In the genomic region with DNA sequence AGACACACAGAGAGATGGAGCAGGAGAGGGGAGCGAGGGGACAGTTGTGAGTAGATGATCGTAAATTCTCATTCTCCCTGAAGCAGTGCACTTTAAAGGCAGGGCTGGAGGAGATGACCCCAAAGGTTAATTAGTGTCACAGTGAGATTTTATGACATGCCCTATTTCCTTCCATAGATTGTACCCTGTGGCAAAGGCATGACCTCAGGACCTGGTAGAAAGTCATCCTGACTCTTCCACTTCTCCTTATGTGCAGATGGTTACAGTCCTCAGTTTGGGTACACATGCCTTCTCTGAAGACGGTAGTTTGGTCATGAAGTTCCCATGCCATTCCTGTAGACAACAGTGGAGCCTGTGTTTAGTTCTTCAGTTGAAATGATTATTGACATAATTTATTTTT, we compare ENCODE assay signal across 19 mouse cellular contexts. TPM values are rescaled to one million over a fixed set of nuclear protein-coding genes. Genes with fewer than 3 reads are reported as not detected.
DNase-seq lines count a peak whose midpoint lies in the region; ATAC-seq and TF ChIP-seq lines count a peak whose summit lies in the region.
"Had no signal": no experiment of that assay in that cellular context is flagged by ENCODE, and none has a peak within 500 bp of the region (broad histone marks: within the 10 kb centered on the region; RNA-seq: fewer than 3 reads in every experiment).

No protein-coding gene starts in this region.

- DNase-seq in lung, adult 2 months = no peak
- no peak for DNase-seq in neural tube, embryonic 11.5 days (ENCODE audit: low spot score)
- DNase-seq in neural tube, embryonic 10.5 days (ENCODE audit: extremely low spot score, low spot score) = no peak
- peak; percentile 47 for DNase-seq in mesoderm, embryonic 11.5 days (ENCODE audit: low read depth, low spot score)
- no peak for DNase-seq in layer of hippocampus, postnatal 36 days
- DNase-seq: adrenal gland, postnatal 14 days; cerebellum, adult 11-12 months; cerebellum, adult 9-10 months; cerebellum, postnatal 25 days; gastrocnemius, postnatal 36 days; heart, adult 11 months; heart, postnatal 36 days had no signal

- H3K27ac ChIP-seq in intestine, embryonic 15.5 days = no peak overlapping the region
- no peak overlapping the region for H3K27ac ChIP-seq in intestine, postnatal 0 days (ENCODE audit: low read depth, low read length)
- H3K27ac ChIP-seq in lung, embryonic 15.5 days = peak overlapping the region; percentile 37
- no peak overlapping the region for H3K27ac ChIP-seq in neural tube, embryonic 11.5 days (ENCODE audit: low read depth, low read length)
- H3K27ac ChIP-seq: embryonic facial prominence, embryonic 12.5 days; forebrain, embryonic 15.5 days; heart, embryonic 13.5 days had no signal

- H3K4me3 ChIP-seq in intestine, embryonic 15.5 days (replicated peaks) = no peak overlapping the region
- H3K4me3 ChIP-seq in intestine, postnatal 0 days (ENCODE audit: low read depth, low read length) = no peak overlapping the region
- no peak overlapping the region for H3K4me3 ChIP-seq in lung, embryonic 15.5 days
- no peak overlapping the region for H3K4me3 ChIP-seq in lung, adult 2 months (replicated peaks; ENCODE audit: extremely low read depth, low read depth, low read length)
- no peak overlapping the region for H3K4me3 ChIP-seq in neural tube, embryonic 11.5 days (ENCODE audit: low read depth, low read length)
- H3K4me3 ChIP-seq: embryonic facial prominence, embryonic 12.5 days; forebrain, embryonic 15.5 days; heart, embryonic 13.5 days had no signal

- no peaks in the 10 kb centered on the region for H3K4me1 ChIP-seq in intestine, embryonic 15.5 days (replicated peaks)
- H3K4me1 ChIP-seq in intestine, postnatal 0 days (replicated peaks; ENCODE audit: control insufficient read depth, insufficient read depth, low read length) = 0 out of 2 replicates have a peak, but pooled peaks cover 7% of the 10 kb centered on the region
- H3K4me1 ChIP-seq in lung, embryonic 15.5 days = 0 out of 2 replicates have a peak, but pooled peaks cover 8% of the 10 kb centered on the region
- peaks cover 5% of the 10 kb centered on the region for H3K4me1 ChIP-seq in lung, adult 2 months (ENCODE audit: control insufficient read depth, insufficient read depth, low read length)
- H3K4me1 ChIP-seq in neural tube, embryonic 11.5 days (ENCODE audit: control insufficient read depth, insufficient read depth, low read length) = 0 out of 2 replicates have a peak, but pooled peaks cover 5% of the 10 kb centered on the region
- H3K4me1 ChIP-seq: embryonic facial prominence, embryonic 12.5 days; forebrain, embryonic 15.5 days; heart, embryonic 13.5 days had no signal

- H3K9me3 ChIP-seq in intestine, embryonic 15.5 days = no peaks in the 10 kb centered on the region
- H3K9me3 ChIP-seq in intestine, postnatal 0 days (ENCODE audit: control insufficient read depth) = no peaks in the 10 kb centered on the region
- H3K9me3 ChIP-seq in lung, embryonic 15.5 days = no peaks in the 10 kb centered on the region
- no peaks in the 10 kb centered on the region for H3K9me3 ChIP-seq in neural tube, embryonic 11.5 days (ENCODE audit: control insufficient read depth, low read length)
- H3K9me3 ChIP-seq: embryonic facial prominence, embryonic 12.5 days; forebrain, embryonic 15.5 days; heart, embryonic 13.5 days had no signal

- no peaks in the 10 kb centered on the region for H3K27me3 ChIP-seq in intestine, embryonic 15.5 days (replicated peaks)
- H3K27me3 ChIP-seq in intestine, postnatal 0 days (replicated peaks; ENCODE audit: control insufficient read depth, insufficient read depth, low read length) = no peaks in the 10 kb centered on the region
- H3K27me3 ChIP-seq in lung, embryonic 15.5 days = no peaks in the 10 kb centered on the region
- no peaks in the 10 kb centered on the region for H3K27me3 ChIP-seq in neural tube, embryonic 11.5 days (ENCODE audit: control insufficient read depth, insufficient read depth, low read length)
- H3K27me3 ChIP-seq: embryonic facial prominence, embryonic 12.5 days; forebrain, embryonic 15.5 days; heart, embryonic 13.5 days had no signal

- TF ChIP-seq POLR2A in lung, adult 2 months (IDR thresholded peaks at IDR 0.05; ENCODE audit: borderline replicate concordance, extremely low read depth, low read depth, low read length) = no peak

- peak; percentile 12; the same call in 1 of the 2 replicates for ATAC-seq in intestine, embryonic 15.5 days
- no peak for ATAC-seq in intestine, postnatal 0 days
- ATAC-seq in lung, embryonic 15.5 days (ENCODE audit: borderline replicate concordance, extremely low read depth, low FRiP score, low TSS enrichment) = no peak
- ATAC-seq in neural tube, embryonic 11.5 days (ENCODE audit: insufficient read depth, low FRiP score, low TSS enrichment) = peak; percentile 51; the same call in 1 of the 2 replicates
- ATAC-seq: forebrain, embryonic 15.5 days had no signal

- no peak overlapping the region for H3K4me2 ChIP-seq in intestine, embryonic 15.5 days (replicated peaks)
- H3K4me2 ChIP-seq in intestine, postnatal 0 days (replicated peaks; ENCODE audit: low read depth) = no peak overlapping the region
- no peak overlapping the region for H3K4me2 ChIP-seq in lung, embryonic 15.5 days
- no peak overlapping the region for H3K4me2 ChIP-seq in neural tube, embryonic 11.5 days (ENCODE audit: low read depth)
- H3K4me2 ChIP-seq: embryonic facial prominence, embryonic 12.5 days; forebrain, embryonic 15.5 days; heart, embryonic 13.5 days had no signal

- no peaks in the 10 kb centered on the region for H3K36me3 ChIP-seq in intestine, embryonic 15.5 days
- H3K36me3 ChIP-seq in intestine, postnatal 0 days (ENCODE audit: control insufficient read depth, insufficient read depth) = peaks cover 14% of the 10 kb centered on the region; the same call in 1 of the 2 replicates
- H3K36me3 ChIP-seq in lung, embryonic 15.5 days = no peaks in the 10 kb centered on the region
- no peaks in the 10 kb centered on the region for H3K36me3 ChIP-seq in neural tube, embryonic 11.5 days (ENCODE audit: control insufficient read depth, insufficient read depth, low read length)
- H3K36me3 ChIP-seq: embryonic facial prominence, embryonic 12.5 days; forebrain, embryonic 15.5 days; heart, embryonic 13.5 days had no signal

- TF ChIP-seq CTCF in intestine, postnatal 0 days (IDR thresholded peaks at IDR 0.05; ENCODE audit: low read depth) = no peak
- TF ChIP-seq CTCF in lung, adult 2 months (IDR thresholded peaks at IDR 0.05; ENCODE audit: insufficient read depth, low read length) = no peak

- 69% methylated on average over 3 of the region's 3 CpGs for WGBS in intestine, embryonic 15.5 days
- WGBS in intestine, postnatal 0 days = 71% methylated on average over 3 of the region's 3 CpGs
- 71% methylated on average over 3 of the region's 3 CpGs for WGBS in lung, embryonic 15.5 days
- WGBS in lung, adult 2 months = 87% methylated on average over 3 of the region's 3 CpGs
- WGBS in neural tube, embryonic 11.5 days = 28% methylated on average over 3 of the region's 3 CpGs

- no peak overlapping the region for H3K9ac ChIP-seq in intestine, embryonic 15.5 days
- no peak overlapping the region for H3K9ac ChIP-seq in intestine, postnatal 0 days (ENCODE audit: low read depth, low read length)
- H3K9ac ChIP-seq in lung, embryonic 15.5 days = no peak overlapping the region
- H3K9ac ChIP-seq in neural tube, embryonic 11.5 days (ENCODE audit: low read length) = no peak overlapping the region
- H3K9ac ChIP-seq: embryonic facial prominence, embryonic 12.5 days; forebrain, embryonic 15.5 days; heart, embryonic 13.5 days had no signal

RNA-seq across cellular contexts. Expression of a gene that starts 42.3 kb away (rescaled TPM):
- polyA plus RNA-seq in intestine, embryonic 15.5 days (2015; fragmentation: Nextera tagmentation; extraction: Ambion mirVana) = 15.3 and 16.7 TPM in 2 replicates
- 13.0 and 15.7 TPM in 2 replicates for polyA plus RNA-seq in intestine, postnatal 0 days (2015; fragmentation: Nextera tagmentation; extraction: Ambion mirVana)
- 20.1 and 21.0 TPM in 2 replicates for polyA plus RNA-seq in lung, embryonic 15.5 days (2015; fragmentation: Nextera tagmentation; extraction: Ambion mirVana)
- polyA plus RNA-seq in lung, adult 2 months (2012; rRNA removed) = 26.9 and 41.6 TPM in 2 replicates
- polyA plus RNA-seq in neural tube, embryonic 11.5 days (2014; fragmentation: Nextera tagmentation; extraction: Ambion mirVana) = 11.4 and 12.5 TPM in 2 replicates
- total RNA-seq in layer of hippocampus, postnatal 36 days (2021) = 10 to 100 TPM; 52.9 to 58.6 TPM
- total RNA-seq: MEL had no signal

Comparison
In these comparisons a context has a peak if more than half of its experiments do, and no peak if none do; other contexts are left out.
1. ATAC-seq: peak in intestine, embryonic 15.5 days (single experiment) and neural tube, embryonic 11.5 days (single experiment); none in intestine, postnatal 0 days (single experiment) and lung, embryonic 15.5 days (single experiment).